Mouse (Mus musculus) midbrain, postnatal 0 days (tissue): Measurements from ENCODE around the gene Atp8a1. TPM values are rescaled to one million over a fixed set of nuclear protein-coding genes. Genes with fewer than 3 reads are reported as not detected.

Experiments
- ATAC-seq: fragments of 200-750 bp; cut with Nextera tagmentation; 2 replicates; pipeline ENCODE4 v1.8.0; 2017; ENCODE audit warnings: moderate number of reproducible peaks, mild to moderate bottlenecking, moderate TSS enrichment, moderate library complexity; ENCODE audit not compliant: low FRiP score
- DNase-seq: peaks from one replicate; pipeline ENCODE4 v3.0.0-alpha.2; 2015; ENCODE audit warnings: low spot score
- H3K27ac ChIP-seq: fragments of 300-500 bp; sonication (generic); 2 replicates; pipeline ENCODE4 v1.5.1; 2014; ENCODE audit warnings: low read depth, mild to moderate bottlenecking, low read length, mixed read lengths
- H3K27me3 ChIP-seq: fragments of 300-500 bp; sonication (generic); 2 replicates; pipeline ENCODE4 v1.6.1; 2014; ENCODE audit warnings: low read length, control low read depth, mixed read lengths; ENCODE audit not compliant: insufficient read depth
- H3K36me3 ChIP-seq: fragments of 300-500 bp; sonication (generic); 2 replicates; pipeline ENCODE4 v1.6.1; 2014; ENCODE audit warnings: low read length, control low read depth, mixed read lengths; ENCODE audit not compliant: insufficient read depth
- H3K4me1 ChIP-seq: fragments of 300-500 bp; sonication (generic); 2 replicates; pipeline ENCODE4 v1.6.1; 2014; ENCODE audit warnings: mild to moderate bottlenecking, control low read depth, antibody characterized with exemption, low read length, mixed read lengths; ENCODE audit not compliant: insufficient read depth
- H3K4me2 ChIP-seq: fragments of 300-500 bp; sonication (generic); 2 replicates; pipeline ENCODE4 v1.6.1; 2014; ENCODE audit warnings: low read depth, mild to moderate bottlenecking, low read length, mixed read lengths; ENCODE audit not compliant: poor library complexity, severe bottlenecking
- H3K4me3 ChIP-seq: fragments of 300-500 bp; sonication (generic); 2 replicates; pipeline ENCODE4 v1.5.1; 2014; ENCODE audit warnings: low read depth, mild to moderate bottlenecking, low read length, moderate library complexity
- H3K9ac ChIP-seq: fragments of 300-500 bp; sonication (generic); replicated peaks from 2 replicates; pipeline ENCODE4 v1.6.1; 2014; ENCODE audit warnings: mild to moderate bottlenecking, low read length, moderate library complexity, mixed read lengths; ENCODE audit not compliant: poor library complexity, severe bottlenecking
- H3K9me3 ChIP-seq: fragments of 300-500 bp; sonication (generic); 2 replicates; pipeline ENCODE4 v1.6.1; 2016; ENCODE audit warnings: low read length, control low read depth
- CTCF ChIP-seq: IDR thresholded peaks from 2 replicates; pipeline ENCODE4 v1.5.1; 2016; ENCODE audit warnings: antibody characterized with exemption, mild to moderate bottlenecking
- WGBS: fragments of 180-500 bp; shearing (Covaris S2); extraction: QIAGEN DNeasy Blood & Tissue Kit; methylation state at CpG from one replicate; pipeline ENCODE4 v1.1.7; 2014; 5-methylcytosine and 5-hydroxymethylcytosine counted together
- polyA plus RNA-seq: library from polyadenylated mRNA; unstranded; fragments of >200 nt; fragmentation: Nextera tagmentation; extraction: Ambion mirVana; gene quantifications from 2 replicates; pipeline ENCODE4 v1.2.1, GENCODE M21; 2015
- total RNA-seq: library from RNA; depleted of rRNA; stranded (reverse); fragments of >200 nt; gene quantifications from 2 replicates; pipeline ENCODE4 v1.2.3, GENCODE M21; 2014

The Atp8a1 gene
- total and polyA plus RNA-seq, 2 experiments from 2014 or later: 42.9 to 95.7 TPM

GRCm38 (mm10) chr5:67726810-67727209, 120.4 kb downstream of the Atp8a1 start:
- Histone ChIP-seq H3K4me2 (no peak overlapping the region), H3K36me3 (peaks cover 27% of the 10 kb centered on the region; the same call in 1 of the 2 replicates), H3K27me3 (no peaks in the 10 kb centered on the region), H3K9ac (no peak overlapping the region), H3K27ac (no peak overlapping the region), H3K4me1 (no peaks in the 10 kb centered on the region), H3K4me3 (no peak overlapping the region), H3K9me3 (no peaks in the 10 kb centered on the region)
- ATAC-seq: no peak
- WGBS: 87% methylated on average over 13 of the region's 13 CpGs
- DNase-seq: no peak
- no peak for TF ChIP-seq CTCF

- 94% methylated on average over 7 of the region's 7 CpGs for WGBS
- no peak overlapping the region for H3K27ac ChIP-seq
- no peak overlapping the region for H3K4me3 ChIP-seq
- H3K4me1 ChIP-seq: no peaks in the 10 kb centered on the region
- DNase-seq (no peak), ATAC-seq (no peak)
- no peaks in the 10 kb centered on the region for H3K9me3 ChIP-seq
- TF ChIP-seq CTCF: no peak
- H3K9ac ChIP-seq: no peak overlapping the region
- no peaks in the 10 kb centered on the region for H3K27me3 ChIP-seq
- peaks cover 16% of the 10 kb centered on the region; the same call in 1 of the 2 replicates for H3K36me3 ChIP-seq
- H3K4me2 ChIP-seq: no peak overlapping the region
Observed at GRCm38 (mm10) chr5:67701641-67702040, 145.6 kb downstream of the Atp8a1 start.

- H3K4me1 ChIP-seq: no peaks in the 10 kb centered on the region
- WGBS: 100% methylated on average over 1 of the region's 1 CpGs
- no peak overlapping the region for H3K4me3 ChIP-seq
- DNase-seq (no peak), ATAC-seq (no peak)
- H3K36me3 ChIP-seq: peaks cover 16% of the 10 kb centered on the region; the same call in 1 of the 2 replicates
- H3K27ac ChIP-seq: no peak overlapping the region
- no peaks in the 10 kb centered on the region for H3K27me3 ChIP-seq
- no peaks in the 10 kb centered on the region for H3K9me3 ChIP-seq
- H3K4me2 ChIP-seq: no peak overlapping the region
- no peak overlapping the region for H3K9ac ChIP-seq
- TF ChIP-seq CTCF: no peak
Observed at GRCm38 (mm10) chr5:67699418-67699817, 147.8 kb downstream of the Atp8a1 start.

- peaks cover 9% of the 10 kb centered on the region; the same call in 1 of the 2 replicates for H3K36me3 ChIP-seq
- ATAC-seq (no peak), DNase-seq (no peak)
- TF ChIP-seq CTCF: no peak
- no peak overlapping the region for H3K9ac ChIP-seq
- H3K9me3 ChIP-seq: no peaks in the 10 kb centered on the region
- WGBS: 92% methylated on average over 3 of the region's 3 CpGs
- H3K27ac ChIP-seq: no peak overlapping the region
- no peaks in the 10 kb centered on the region for H3K27me3 ChIP-seq
- H3K4me1 ChIP-seq: no peaks in the 10 kb centered on the region
- no peak overlapping the region for H3K4me3 ChIP-seq
- H3K4me2 ChIP-seq: no peak overlapping the region
Observed at GRCm38 (mm10) chr5:67698176-67698575, 149.1 kb downstream of the Atp8a1 start.

GRCm38 (mm10) chr5:67696741-67697596, 150.3 kb downstream of the Atp8a1 start:
- ATAC-seq (peak; percentile 35; the same call in 1 of the 2 replicates), DNase-seq (no peak)
- Histone ChIP-seq H3K4me1 (no peaks in the 10 kb centered on the region), H3K9me3 (no peaks in the 10 kb centered on the region), H3K4me2 (no peak overlapping the region), H3K27me3 (no peaks in the 10 kb centered on the region), H3K36me3 (peaks cover 6% of the 10 kb centered on the region; the same call in 1 of the 2 replicates), H3K9ac (no peak overlapping the region), H3K27ac (peak overlapping the region; percentile 47; the same call in 1 of the 2 replicates), H3K4me3 (no peak overlapping the region)
- TF ChIP-seq CTCF: no peak
- WGBS: 19% methylated on average over 12 of the region's 12 CpGs

- H3K27me3 ChIP-seq: no peaks in the 10 kb centered on the region
- H3K4me2 ChIP-seq: no peak overlapping the region
- no peaks in the 10 kb centered on the region for H3K36me3 ChIP-seq
- TF ChIP-seq CTCF: no peak
- H3K27ac ChIP-seq: no peak overlapping the region
- WGBS: 88% methylated on average over 14 of the region's 14 CpGs
- no peaks in the 10 kb centered on the region for H3K4me1 ChIP-seq
- no peaks in the 10 kb centered on the region for H3K9me3 ChIP-seq
- ATAC-seq: no peak
- no peak overlapping the region for H3K4me3 ChIP-seq
- H3K9ac ChIP-seq: no peak overlapping the region
- DNase-seq: no peak
Observed at GRCm38 (mm10) chr5:67695055-67695710, 152.1 kb downstream of the Atp8a1 start.
